Mouse (Mus musculus) retina, embryonic 14.5 days (tissue): Measurements from ENCODE around the gene Zc2hc1c.

Source experiments
- DNase-seq: peaks from one replicate; pipeline ENCODE4 v3.0.0-alpha.2; 2015; ENCODE audit warnings: low spot score

Zc2hc1c gene

GRCm38 (mm10) chr12:85339947-85340346 lies 51.6 kb downstream of the Zc2hc1c start:
- peak; percentile 5 for DNase-seq

- peak; percentile 92 for DNase-seq
Measured at GRCm38 (mm10) chr12:85341131-85341530, 52.7 kb downstream of the Zc2hc1c start.

- DNase-seq, result peak; percentile 26
Measured at GRCm38 (mm10) chr12:85342310-85342709, 53.9 kb downstream of the Zc2hc1c start.

GRCm38 (mm10) chr12:85344252-85344651 lies 55.9 kb downstream of the Zc2hc1c start:
- DNase-seq, result no peak

GRCm38 (mm10) chr12:85345559-85345958 lies 57.2 kb downstream of the Zc2hc1c start:
- no peak for DNase-seq

- DNase-seq, result peak; percentile 93
Measured at GRCm38 (mm10) chr12:85346374-85346773, 58.0 kb downstream of the Zc2hc1c start.

GRCm38 (mm10) chr12:85347196-85347595 lies 58.8 kb downstream of the Zc2hc1c start:
- DNase-seq, result no peak

- DNase-seq, result no peak
Measured at GRCm38 (mm10) chr12:85348338-85348737, 59.9 kb downstream of the Zc2hc1c start.
